Mouse (Mus musculus) cortical plate, adult 2 months (tissue): ENCODE data around the gene Fdx1. TPM values are rescaled to one million over a fixed set of nuclear protein-coding genes. Genes with fewer than 3 reads are reported as not detected.

Experiments
- H3K27ac ChIP-seq: fragments of 200-500 bp; 2 replicates; pipeline ENCODE4 v1.5.1; 2012; ENCODE audit warnings: low read length, control low read depth, inconsistent platforms; ENCODE audit not compliant: insufficient read depth
- H3K4me1 ChIP-seq: fragments of 200-500 bp; 2 replicates; pipeline ENCODE4 v1.6.1; 2011; ENCODE audit warnings: low read length; ENCODE audit not compliant: control insufficient read depth, insufficient read depth
- H3K4me3 ChIP-seq: fragments of 200-500 bp; 2 replicates; pipeline ENCODE4 v1.5.1; 2011; ENCODE audit warnings: mild to moderate bottlenecking, low read length, control low read depth; ENCODE audit not compliant: insufficient read depth
- CTCF ChIP-seq: fragments of 200-500 bp; IDR thresholded peaks from 2 replicates; pipeline ENCODE4 v1.5.1; 2011; ENCODE audit warnings: mild to moderate bottlenecking, control low read depth, low read length; ENCODE audit not compliant: insufficient read depth; ENCODE audit errors: extremely low read depth
- POLR2A ChIP-seq: fragments of 200-500 bp; IDR thresholded peaks from 2 replicates; pipeline ENCODE4 v1.6.1; 2011; ENCODE audit warnings: mild to moderate bottlenecking, low read length, control low read depth; ENCODE audit not compliant: insufficient read depth; ENCODE audit errors: extremely low read depth
- polyA plus RNA-seq: library from polyadenylated mRNA; depleted of rRNA; stranded (reverse); fragments of >200 nt; gene quantifications from 2 replicates; pipeline ENCODE4 v1.2.3, GENCODE M21; 2012

The Fdx1 gene
- polyA plus RNA-seq, 1 experiment: 23.5 TPM

DNA sequence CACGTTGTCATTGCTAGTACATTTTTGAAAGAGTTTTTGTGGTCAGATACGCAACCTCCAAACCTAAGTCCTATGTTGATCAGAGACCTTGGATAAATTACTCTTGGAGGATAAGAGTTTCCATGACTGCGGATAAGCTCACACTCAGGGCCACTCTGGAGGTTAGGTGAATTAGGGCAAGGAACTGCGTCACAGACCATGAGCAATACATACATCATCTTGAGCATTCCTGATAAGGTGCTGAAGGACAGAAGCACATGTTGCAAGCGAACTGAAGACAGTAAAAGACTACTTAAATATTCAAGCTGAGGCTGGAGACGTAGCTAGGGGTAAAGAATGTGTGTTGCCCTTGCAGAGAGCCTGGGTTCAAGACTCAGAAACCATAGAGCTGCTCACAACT, 754 bp upstream of the Fdx1 start:
- H3K4me3 ChIP-seq: no peak overlapping the region; the same call in 1 of the 2 replicates
- H3K4me1 ChIP-seq: peaks cover 1% of the 10 kb centered on the region; the same call in 1 of the 2 replicates
- TF ChIP-seq POLR2A (no peak), CTCF (no peak)
- H3K27ac ChIP-seq: no peak overlapping the region

DNA sequence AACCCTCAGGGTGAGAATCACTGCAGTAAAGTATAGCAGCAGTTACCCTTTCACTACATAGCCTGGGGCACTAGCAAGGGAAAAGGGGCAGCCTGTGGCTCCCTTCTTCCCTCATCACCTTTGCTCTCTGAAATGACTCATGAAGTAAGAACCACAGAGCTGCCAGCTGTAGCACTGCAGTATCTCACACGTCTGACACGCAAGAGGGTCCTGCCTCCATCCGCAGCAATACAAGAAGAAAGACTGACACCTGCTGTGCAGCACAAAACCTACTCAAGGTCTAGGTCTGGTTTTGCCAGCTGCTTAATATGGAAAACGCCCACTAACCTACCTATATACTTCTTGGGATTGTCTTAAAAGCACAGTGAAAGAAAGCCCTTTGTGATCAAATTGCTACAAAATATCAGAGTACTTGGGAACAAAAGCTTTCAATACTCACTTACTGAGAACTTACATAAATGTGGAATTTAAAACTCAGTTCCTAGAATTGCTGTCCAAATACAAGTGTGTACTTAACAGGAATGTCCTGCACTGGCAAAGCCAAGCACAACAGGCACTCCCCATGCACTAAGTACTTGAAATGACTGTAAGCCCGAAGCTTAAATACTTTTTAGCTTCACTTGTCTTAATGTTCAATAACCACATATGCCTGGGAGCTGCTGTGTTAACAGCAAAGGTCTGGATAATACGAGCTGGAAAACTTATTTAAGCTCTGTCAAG, 2.0 kb downstream of the Fdx1 start:
- Histone ChIP-seq H3K4me3 (no peak overlapping the region; the same call in 1 of the 2 replicates), H3K4me1 (peaks cover 1% of the 10 kb centered on the region; the same call in 1 of the 2 replicates), H3K27ac (no peak overlapping the region)
- TF ChIP-seq POLR2A: no peak
- no peak for TF ChIP-seq CTCF

GRCm38 (mm10) chr9:51960331-51960730, 3.0 kb downstream of the Fdx1 start:
- peaks cover 1% of the 10 kb centered on the region; the same call in 1 of the 2 replicates for H3K4me1 ChIP-seq
- TF ChIP-seq CTCF (no peak), POLR2A (no peak)
- H3K27ac ChIP-seq: no peak overlapping the region
- no peak overlapping the region for H3K4me3 ChIP-seq

DNA sequence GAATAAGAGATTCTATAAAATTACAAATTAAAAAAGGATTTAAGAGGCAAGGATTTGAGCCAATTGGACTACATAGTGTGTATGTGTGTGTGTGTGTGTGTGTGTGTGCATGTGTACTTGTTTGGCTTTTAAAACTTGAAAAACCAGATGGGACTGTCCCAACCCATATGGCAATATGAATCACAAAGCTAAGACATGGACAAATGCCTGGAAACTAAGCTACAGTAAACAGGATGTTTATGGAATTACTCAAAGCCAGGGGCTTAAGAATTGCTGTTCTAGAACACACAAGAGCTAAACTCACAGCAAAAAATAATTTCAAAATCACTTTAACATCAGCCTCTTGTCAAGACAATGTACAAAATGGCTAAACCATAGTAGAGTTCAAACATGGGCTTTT, 4.4 kb downstream of the Fdx1 start:
- TF ChIP-seq CTCF (no peak), POLR2A (no peak)
- no peak overlapping the region for H3K27ac ChIP-seq
- no peak overlapping the region for H3K4me3 ChIP-seq
- H3K4me1 ChIP-seq: peaks cover 1% of the 10 kb centered on the region; the same call in 1 of the 2 replicates

DNA sequence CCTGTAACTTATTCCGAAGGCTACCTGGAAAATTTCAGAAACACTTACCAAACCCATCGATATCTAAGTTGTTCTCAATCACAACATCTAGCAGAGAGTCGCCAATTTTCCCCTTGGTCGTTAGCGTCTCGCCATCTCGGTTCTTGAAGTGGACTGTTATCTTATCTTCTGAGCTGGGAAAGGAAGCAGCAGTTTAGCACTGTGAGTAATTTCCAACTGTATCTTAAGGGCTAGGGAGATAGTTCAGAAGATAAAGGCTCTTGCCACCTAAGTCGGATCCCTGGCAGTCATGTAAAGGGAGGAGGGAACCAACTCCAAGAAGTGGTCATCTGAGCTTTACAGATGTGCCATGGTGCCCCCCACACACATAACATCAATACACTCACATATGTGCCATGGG, 6.3 kb downstream of the Fdx1 start:
- Histone ChIP-seq H3K27ac (no peak overlapping the region), H3K4me3 (no peak overlapping the region), H3K4me1 (peaks cover 1% of the 10 kb centered on the region; the same call in 1 of the 2 replicates)
- TF ChIP-seq POLR2A: no peak
- no peak for TF ChIP-seq CTCF

GRCm38 (mm10) chr9:51956484-51956883, 6.9 kb downstream of the Fdx1 start:
- Histone ChIP-seq H3K27ac (no peak overlapping the region), H3K4me3 (no peak overlapping the region)
- TF ChIP-seq CTCF (no peak), POLR2A (no peak)

DNA sequence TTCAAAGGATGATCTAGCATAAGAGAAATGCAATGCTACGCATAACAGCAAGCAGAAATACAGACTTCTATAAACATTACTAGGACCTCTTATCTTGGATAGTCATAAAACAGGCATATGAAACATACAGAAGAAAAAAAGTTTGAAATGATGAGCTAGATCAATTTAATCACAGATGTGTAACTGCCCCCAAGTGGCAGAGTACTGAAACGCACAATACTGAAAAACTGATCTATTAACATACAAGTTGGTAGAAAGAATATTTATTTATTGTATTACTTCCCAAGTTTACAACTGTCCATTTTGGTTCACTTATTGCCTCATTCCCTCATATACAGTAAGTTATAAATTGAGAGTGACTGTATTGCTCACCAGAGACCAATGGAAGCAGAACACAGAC, 12.0 kb downstream of the Fdx1 start:
- H3K4me1 ChIP-seq: no peaks in the 10 kb centered on the region
- no peak for TF ChIP-seq CTCF
- no peak for TF ChIP-seq POLR2A
- no peak overlapping the region for H3K4me3 ChIP-seq

More at GRCm38 (mm10) chr9:51956484-51956883, 6.9 kb downstream of the Fdx1 start:
- H3K4me1 ChIP-seq: no peaks in the 10 kb centered on the region; the same call in 1 of the 2 replicates

GRCm38 (mm10) chr9:51950667-51951066, 12.7 kb downstream of the Fdx1 start:
- Histone ChIP-seq H3K27ac (no peak overlapping the region), H3K4me3 (no peak overlapping the region), H3K4me1 (no peaks in the 10 kb centered on the region)
- TF ChIP-seq POLR2A (no peak), CTCF (no peak)

More for the DNA sequence above, 12.0 kb downstream of the Fdx1 start:
- H3K27ac ChIP-seq: no peak overlapping the region

DNA sequence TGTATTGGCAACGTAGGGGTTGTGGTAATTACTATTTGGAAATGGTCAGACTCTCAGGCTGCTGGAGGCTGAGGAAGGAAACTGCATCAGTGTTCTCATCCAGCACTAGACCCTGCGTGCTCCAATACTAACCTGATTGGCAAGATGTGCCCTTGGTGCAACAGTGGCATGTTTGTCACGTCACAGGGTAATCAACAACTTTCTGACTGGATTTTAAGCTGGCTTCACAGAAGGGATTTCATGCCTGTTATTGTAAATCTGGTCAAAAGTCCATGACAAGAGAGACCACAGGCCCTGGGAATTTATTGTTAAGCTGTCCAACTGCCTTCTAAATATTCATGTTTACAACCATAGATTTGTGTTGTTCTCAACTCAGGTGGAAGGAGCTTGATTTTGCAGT, 13.1 kb downstream of the Fdx1 start:
- Histone ChIP-seq H3K4me3 (no peak overlapping the region), H3K4me1 (no peaks in the 10 kb centered on the region), H3K27ac (no peak overlapping the region)
- TF ChIP-seq POLR2A (no peak), CTCF (no peak)

DNA sequence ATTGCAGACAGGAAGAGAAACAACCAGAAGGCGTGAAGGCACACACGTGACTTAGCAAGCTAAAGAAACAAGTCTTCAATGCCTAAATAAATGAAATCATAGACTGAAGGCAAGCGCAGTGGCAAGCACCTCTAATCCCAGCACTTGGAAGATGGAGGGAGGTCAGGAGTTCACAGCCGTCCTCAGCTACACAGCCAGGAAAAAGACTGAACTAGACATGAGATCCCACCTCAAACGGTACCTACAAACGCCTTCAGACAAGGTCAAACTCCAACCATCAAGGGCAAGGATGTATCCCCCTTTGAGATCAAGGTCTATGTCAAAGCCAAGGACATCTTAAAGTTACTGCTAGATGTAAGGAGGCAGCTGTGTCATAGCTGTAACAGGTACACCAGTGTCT, 19.4 kb downstream of the Fdx1 start:
- Histone ChIP-seq H3K4me1 (no peaks in the 10 kb centered on the region), H3K27ac (no peak overlapping the region), H3K4me3 (no peak overlapping the region)
- TF ChIP-seq CTCF (no peak), POLR2A (no peak)

- no peaks in the 10 kb centered on the region for H3K4me1 ChIP-seq
- H3K4me3 ChIP-seq: no peak overlapping the region
- H3K27ac ChIP-seq: no peak overlapping the region
- TF ChIP-seq POLR2A: no peak
- TF ChIP-seq CTCF: no peak
Measured at GRCm38 (mm10) chr9:51934641-51935040, 28.7 kb downstream of the Fdx1 start.
